Mouse (Mus musculus): ENCODE measurements around the gene Nifk. TPM values are rescaled to one million over a fixed set of nuclear protein-coding genes. Genes with fewer than 3 reads are reported as not detected.

Nifk gene
- polyA plus RNA-seq (2015; fragmentation: Nextera tagmentation; extraction: Ambion mirVana): 37.0 and 39.2 TPM in 2 replicates

GRCm38 (mm10) chr1:118321661-118322201, at the start of gene Nifk:
Nifk (plus strand) TSS chr1:118321839.
- peak within 1 kb of the TSS; percentile 76 for H3K4me2 ChIP-seq (ENCODE audit: low read depth, low read length)
- ATAC-seq (peak; percentile 95), DNase-seq (peak; percentile 93)
- no peaks in the 10 kb centered on the region for H3K27me3 ChIP-seq (ENCODE audit: insufficient read depth, low read length)
- no peaks in the 10 kb centered on the region for H3K9me3 ChIP-seq (ENCODE audit: low read length)
- H3K27ac ChIP-seq (ENCODE audit: low read depth): peak within 1 kb of the TSS; percentile 60
- WGBS (ENCODE audit: insufficient replicate concordance): under 1% methylated on average over 37 of the region's 37 CpGs
- peak within 1 kb of the TSS; percentile 82 for H3K9ac ChIP-seq (replicated peaks)
- H3K36me3 ChIP-seq (replicated peaks; ENCODE audit: insufficient read depth, low read length): peaks cover 13% of the 10 kb centered on the region
- H3K4me1 ChIP-seq (ENCODE audit: insufficient read depth): peaks cover 10% of the 10 kb centered on the region; the same call in 1 of the 2 replicates
- TF ChIP-seq CTCF (IDR thresholded peaks at IDR 0.05; ENCODE audit: low read depth) (peak; percentile 94), EP300 (IDR thresholded peaks at IDR 0.05; ENCODE audit: low read depth) (peak; percentile 44; the same call in 1 of the 2 replicates)
- peak within 1 kb of the TSS; percentile 73 for H3K4me3 ChIP-seq (ENCODE audit: low read depth, low read length)

- no peaks in the 10 kb centered on the region for H3K36me3 ChIP-seq (replicated peaks; ENCODE audit: insufficient read depth, low read length)
- ATAC-seq (no peak), DNase-seq (no peak)
- H3K27ac ChIP-seq (ENCODE audit: low read depth): no peak overlapping the region
- WGBS (ENCODE audit: insufficient replicate concordance): 13% methylated on average over 2 of the region's 2 CpGs
- no peak overlapping the region for H3K4me3 ChIP-seq (ENCODE audit: low read depth, low read length)
- no peaks in the 10 kb centered on the region for H3K9me3 ChIP-seq (ENCODE audit: low read length)
- H3K4me2 ChIP-seq (ENCODE audit: low read depth, low read length): no peak overlapping the region
- no peaks in the 10 kb centered on the region for H3K27me3 ChIP-seq (ENCODE audit: insufficient read depth, low read length)
- TF ChIP-seq EP300 (IDR thresholded peaks at IDR 0.05; ENCODE audit: low read depth) (no peak), CTCF (IDR thresholded peaks at IDR 0.05; ENCODE audit: low read depth) (peak; percentile 53)
- H3K9ac ChIP-seq (replicated peaks): no peak overlapping the region
- no peaks in the 10 kb centered on the region for H3K4me1 ChIP-seq (ENCODE audit: insufficient read depth)
These were observed 46.5 kb upstream of the Nifk start for GRCm38 (mm10) chr1:118275139-118275538.

GRCm38 (mm10) chr1:118292291-118292690, 29.3 kb upstream of the Nifk start:
- ATAC-seq: no peak
- DNase-seq: no peak
- no peak for TF ChIP-seq CTCF (IDR thresholded peaks at IDR 0.05; ENCODE audit: low read depth)
- no peak for TF ChIP-seq EP300 (IDR thresholded peaks at IDR 0.05; ENCODE audit: low read depth)
- no peak overlapping the region for H3K4me2 ChIP-seq (ENCODE audit: low read depth, low read length)
- H3K4me1 ChIP-seq (ENCODE audit: insufficient read depth): no peaks in the 10 kb centered on the region
- no peaks in the 10 kb centered on the region for H3K9me3 ChIP-seq (ENCODE audit: low read length)
- H3K27me3 ChIP-seq (ENCODE audit: insufficient read depth, low read length): no peaks in the 10 kb centered on the region
- H3K9ac ChIP-seq (replicated peaks): no peak overlapping the region
- no peak overlapping the region for H3K27ac ChIP-seq (ENCODE audit: low read depth)
- H3K36me3 ChIP-seq (replicated peaks; ENCODE audit: insufficient read depth, low read length): peaks cover 9% of the 10 kb centered on the region
- WGBS (ENCODE audit: insufficient replicate concordance): 78% methylated on average over 4 of the region's 4 CpGs
- H3K4me3 ChIP-seq (ENCODE audit: low read depth, low read length): no peak overlapping the region

GRCm38 (mm10) chr1:118294192-118294591, 27.4 kb upstream of the Nifk start:
- H3K9me3 ChIP-seq (ENCODE audit: low read length): no peaks in the 10 kb centered on the region
- no peaks in the 10 kb centered on the region for H3K27me3 ChIP-seq (ENCODE audit: insufficient read depth, low read length)
- TF ChIP-seq EP300 (IDR thresholded peaks at IDR 0.05; ENCODE audit: low read depth): no peak
- TF ChIP-seq CTCF (IDR thresholded peaks at IDR 0.05; ENCODE audit: low read depth): no peak
- peaks cover 26% of the 10 kb centered on the region for H3K36me3 ChIP-seq (replicated peaks; ENCODE audit: insufficient read depth, low read length)
- H3K27ac ChIP-seq (ENCODE audit: low read depth): no peak overlapping the region
- DNase-seq: no peak
- no peak overlapping the region for H3K4me3 ChIP-seq (ENCODE audit: low read depth, low read length)
- no peak overlapping the region for H3K9ac ChIP-seq (replicated peaks)
- 88% methylated on average over 3 of the region's 3 CpGs for WGBS (ENCODE audit: insufficient replicate concordance)
- H3K4me1 ChIP-seq (ENCODE audit: insufficient read depth): no peaks in the 10 kb centered on the region
- H3K4me2 ChIP-seq (ENCODE audit: low read depth, low read length): no peak overlapping the region
- no peak for ATAC-seq

GRCm38 (mm10) chr1:118294826-118295225, 26.8 kb upstream of the Nifk start:
- Histone ChIP-seq H3K36me3 (replicated peaks; ENCODE audit: insufficient read depth, low read length) (peaks cover 32% of the 10 kb centered on the region), H3K4me2 (ENCODE audit: low read depth, low read length) (no peak overlapping the region), H3K9ac (replicated peaks) (no peak overlapping the region), H3K4me3 (ENCODE audit: low read depth, low read length) (no peak overlapping the region), H3K27me3 (ENCODE audit: insufficient read depth, low read length) (no peaks in the 10 kb centered on the region), H3K4me1 (ENCODE audit: insufficient read depth) (no peaks in the 10 kb centered on the region), H3K27ac (ENCODE audit: low read depth) (no peak overlapping the region), H3K9me3 (ENCODE audit: low read length) (no peaks in the 10 kb centered on the region)
- WGBS (ENCODE audit: insufficient replicate concordance): 75% methylated on average over 5 of the region's 5 CpGs
- no peak for TF ChIP-seq CTCF (IDR thresholded peaks at IDR 0.05; ENCODE audit: low read depth)
- TF ChIP-seq EP300 (IDR thresholded peaks at IDR 0.05; ENCODE audit: low read depth): no peak
- DNase-seq (no peak), ATAC-seq (no peak)

- Histone ChIP-seq H3K9me3 (ENCODE audit: low read length) (no peaks in the 10 kb centered on the region), H3K9ac (replicated peaks) (no peak overlapping the region), H3K4me1 (ENCODE audit: insufficient read depth) (no peaks in the 10 kb centered on the region), H3K36me3 (replicated peaks; ENCODE audit: insufficient read depth, low read length) (peaks cover 46% of the 10 kb centered on the region), H3K4me2 (ENCODE audit: low read depth, low read length) (no peak overlapping the region), H3K27ac (ENCODE audit: low read depth) (no peak overlapping the region), H3K4me3 (ENCODE audit: low read depth, low read length) (no peak overlapping the region), H3K27me3 (ENCODE audit: insufficient read depth, low read length) (no peaks in the 10 kb centered on the region)
- 75% methylated on average over 3 of the region's 3 CpGs for WGBS (ENCODE audit: insufficient replicate concordance)
- ATAC-seq: no peak
- TF ChIP-seq EP300 (IDR thresholded peaks at IDR 0.05; ENCODE audit: low read depth): no peak
- no peak for TF ChIP-seq CTCF (IDR thresholded peaks at IDR 0.05; ENCODE audit: low read depth)
- DNase-seq: no peak
These were observed 25.0 kb upstream of the Nifk start for GRCm38 (mm10) chr1:118296673-118297072.

Measured in liver, postnatal 0 days (tissue).